Mouse (Mus musculus): Measurements from ENCODE around the gene Fscn1. TPM values are rescaled to one million over a fixed set of nuclear protein-coding genes. Genes with fewer than 3 reads are reported as not detected.

The Fscn1 gene
- total RNA-seq (2021) (10 to 100 TPM; 24.6 to 42.9 TPM), polyA plus RNA-seq (2012; rRNA removed) (129 and 134 TPM in 2 replicates)
- long read RNA-seq, transcript Fscn1-201 (5 exons, 2,675 nt): major isoform, 34 of 35 reads
- long read RNA-seq, partial matches to known transcripts: 1 of 35 reads
- long read RNA-seq, other reads (novel, unspliced or antisense): 0 of 35 reads

- peak; percentile 86 for DNase-seq
These were observed at the start of gene Fscn1 for GRCm38 (mm10) chr5:142959576-142960556. TSS of gene Fscn1 (plus strand) at chr5:142960343.

- no peak for DNase-seq
These were observed 48.5 kb upstream of the Fscn1 start for GRCm38 (mm10) chr5:142911629-142912028.

- DNase-seq: no peak
These were observed 47.8 kb upstream of the Fscn1 start for GRCm38 (mm10) chr5:142912320-142912719.

GRCm38 (mm10) chr5:142912739-142913138 lies 47.4 kb upstream of the Fscn1 start:
- DNase-seq: no peak

GRCm38 (mm10) chr5:142915231-142915630 lies 44.9 kb upstream of the Fscn1 start:
- no peak for DNase-seq

- no peak for DNase-seq
These were observed 43.5 kb upstream of the Fscn1 start for GRCm38 (mm10) chr5:142916593-142916992.

- no peak for DNase-seq
These were observed 42.7 kb upstream of the Fscn1 start for GRCm38 (mm10) chr5:142917402-142917801.

- peak; percentile 90 for DNase-seq
These were observed 39.7 kb upstream of the Fscn1 start for GRCm38 (mm10) chr5:142920311-142921073.

- no peak for DNase-seq
These were observed 39.1 kb upstream of the Fscn1 start for GRCm38 (mm10) chr5:142921074-142921459.

GRCm38 (mm10) chr5:142922251-142922650 lies 37.9 kb upstream of the Fscn1 start:
- DNase-seq: no peak

- no peak for DNase-seq
These were observed 36.4 kb upstream of the Fscn1 start for GRCm38 (mm10) chr5:142923781-142924180.

- no peak for DNase-seq
These were observed 35.7 kb upstream of the Fscn1 start for GRCm38 (mm10) chr5:142924336-142924959.

- DNase-seq: peak; percentile 71
These were observed 33.8 kb upstream of the Fscn1 start for GRCm38 (mm10) chr5:142926204-142926939.

GRCm38 (mm10) chr5:142926940-142927228 lies 33.3 kb upstream of the Fscn1 start:
- DNase-seq: no peak

- DNase-seq: no peak
These were observed 32.7 kb upstream of the Fscn1 start for GRCm38 (mm10) chr5:142927341-142927930.

- peak; percentile 90 for DNase-seq
These were observed 31.3 kb upstream of the Fscn1 start for GRCm38 (mm10) chr5:142928749-142929399.

GRCm38 (mm10) chr5:142929400-142929752 lies 30.8 kb upstream of the Fscn1 start:
- DNase-seq: no peak

GRCm38 (mm10) chr5:142931241-142931745 lies 28.9 kb upstream of the Fscn1 start:
- DNase-seq: no peak

GRCm38 (mm10) chr5:142932084-142932685 lies 28.0 kb upstream of the Fscn1 start:
- DNase-seq: peak; percentile 87

GRCm38 (mm10) chr5:142932731-142933130 lies 27.4 kb upstream of the Fscn1 start:
- DNase-seq: peak; percentile 58

Data from adrenal gland, adult 2 months (tissue).